Mouse (Mus musculus) lung, postnatal 0 days (tissue): ENCODE data around the gene Gnpnat1.

Experiments
- CTCF ChIP-seq: IDR thresholded peaks from 2 replicates; pipeline ENCODE4 v1.5.1; 2016; ENCODE audit warnings: antibody characterized with exemption, mild to moderate bottlenecking
- EP300 ChIP-seq: IDR thresholded peaks from 2 replicates; pipeline ENCODE4 v1.6.1; 2016; ENCODE audit warnings: antibody characterized with exemption, mild to moderate bottlenecking, control low read depth

DNA sequence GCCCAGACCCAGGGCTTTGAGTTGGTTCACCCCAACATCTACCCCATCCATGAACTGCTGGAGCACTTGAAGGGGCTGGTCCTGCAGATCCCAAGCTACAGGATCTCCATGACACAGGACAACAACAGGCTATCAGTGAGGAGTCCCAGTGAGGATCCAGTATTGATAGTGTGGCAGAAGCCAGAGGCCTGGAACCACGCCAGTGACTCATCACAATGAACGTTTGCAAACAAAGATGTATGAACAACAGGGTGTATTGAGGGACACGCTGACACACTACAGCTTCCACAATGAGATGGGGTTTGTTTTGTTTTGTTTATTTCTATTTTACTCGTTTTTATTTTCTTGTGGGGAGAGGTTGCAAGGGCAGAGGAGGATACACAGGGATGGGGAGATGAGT, 17.7 kb upstream of the Gnpnat1 start:
- TF ChIP-seq EP300 (no peak), CTCF (no peak)
